Mouse (Mus musculus): Measurements from ENCODE around the gene Wdr86.
"Not testable (repeated sequence)": the region's sequence is repeated elsewhere in the genome, so short reads cannot be mapped to it uniquely, and the experiment has no call there.

The Wdr86 gene

DNA sequence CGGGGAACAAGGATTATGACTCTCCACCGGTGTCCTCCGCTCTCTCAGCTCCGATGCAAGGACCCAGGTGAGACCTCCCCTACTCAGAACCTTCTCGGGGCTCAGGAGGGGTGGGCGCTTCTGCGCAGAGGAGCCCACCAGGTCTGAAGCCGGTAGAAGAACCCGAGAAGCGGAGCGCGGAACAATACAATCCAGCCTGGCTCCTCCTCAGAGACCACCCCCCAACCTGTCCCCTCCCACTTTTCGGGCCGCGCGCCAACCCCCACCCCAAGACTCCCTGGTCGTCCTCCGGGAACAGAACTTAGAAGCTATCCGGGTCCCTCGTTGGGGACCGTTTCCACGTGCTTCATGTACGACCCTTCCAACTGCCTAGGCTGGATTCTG lies at the start of gene Wdr86:
Gene Wdr86, minus strand, starts transcription at position 240 of the 384 bp plus-strand sequence.
- DNase-seq (ENCODE audit: low spot score in 2 of 2): no peak

DNA sequence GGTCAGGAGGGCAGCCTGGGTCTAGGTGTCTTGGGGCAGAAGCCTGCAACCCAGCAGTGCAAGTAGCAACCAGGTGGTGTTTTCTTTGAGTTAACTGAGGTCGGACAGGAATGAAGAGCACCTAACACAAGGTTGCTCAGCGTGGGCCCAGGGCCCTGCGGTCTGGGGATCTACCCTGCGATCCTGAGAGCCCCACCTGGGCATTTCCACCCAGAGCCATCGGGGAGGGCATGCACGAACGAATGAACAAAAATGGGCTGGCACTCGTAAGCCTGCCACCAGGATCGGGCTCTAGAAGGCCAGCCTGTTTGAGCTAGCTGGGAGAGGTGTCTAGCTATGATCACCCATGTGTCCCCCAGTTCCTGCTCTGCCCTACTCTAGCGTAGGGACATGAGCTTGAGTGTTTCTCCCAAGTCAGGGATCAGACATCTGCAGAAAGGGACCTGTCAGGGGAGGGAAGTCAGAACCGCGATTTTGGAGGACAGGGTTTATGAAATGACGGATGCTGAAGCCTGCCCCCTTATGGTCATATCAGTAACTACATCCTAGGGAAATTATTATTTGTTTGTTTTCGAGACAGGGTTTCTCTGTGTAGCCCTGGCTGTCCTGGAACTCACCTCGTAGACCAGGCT lies 49.5 kb upstream of the Wdr86 start:
- DNase-seq (ENCODE audit: low spot score in 2 of 2): peak; percentile 34 to 43

DNA sequence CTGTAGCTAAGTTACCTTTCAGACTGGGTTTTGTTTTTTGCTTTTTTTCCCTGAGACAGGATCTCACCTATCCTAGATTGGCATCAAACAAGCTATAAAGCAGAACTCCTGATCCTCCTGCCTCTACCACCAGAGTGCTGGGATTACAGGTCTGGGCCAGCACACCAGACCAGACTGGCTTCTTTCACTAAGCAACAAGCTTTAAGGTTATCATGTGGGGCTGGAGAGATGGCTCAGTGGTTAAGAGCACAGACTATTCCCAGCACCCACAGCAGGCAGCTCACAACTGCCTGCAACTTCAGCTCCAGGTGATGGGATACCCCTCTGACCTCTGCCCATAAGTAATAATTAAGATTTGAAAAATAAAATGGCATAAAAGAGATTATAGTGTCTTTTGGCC lies 48.8 kb upstream of the Wdr86 start:
- no peak for DNase-seq (ENCODE audit: low spot score in 2 of 2)

DNA sequence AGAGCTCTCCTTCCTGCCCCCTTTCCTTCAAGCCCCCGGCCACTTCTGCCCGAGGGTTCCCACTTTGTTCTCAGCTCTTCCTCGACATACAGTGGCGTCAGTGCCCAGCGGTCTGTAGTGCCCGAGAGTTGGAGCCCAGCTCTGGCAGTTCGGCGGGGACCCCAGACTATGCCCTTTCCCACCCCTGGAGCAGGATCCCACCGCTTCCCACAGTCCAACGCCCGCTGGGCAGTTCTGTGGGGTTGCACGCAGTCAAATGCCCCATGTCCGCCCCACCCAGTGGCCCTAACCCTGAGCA lies 48.3 kb upstream of the Wdr86 start:
- DNase-seq (ENCODE audit: low spot score in 2 of 2): no peak

DNA sequence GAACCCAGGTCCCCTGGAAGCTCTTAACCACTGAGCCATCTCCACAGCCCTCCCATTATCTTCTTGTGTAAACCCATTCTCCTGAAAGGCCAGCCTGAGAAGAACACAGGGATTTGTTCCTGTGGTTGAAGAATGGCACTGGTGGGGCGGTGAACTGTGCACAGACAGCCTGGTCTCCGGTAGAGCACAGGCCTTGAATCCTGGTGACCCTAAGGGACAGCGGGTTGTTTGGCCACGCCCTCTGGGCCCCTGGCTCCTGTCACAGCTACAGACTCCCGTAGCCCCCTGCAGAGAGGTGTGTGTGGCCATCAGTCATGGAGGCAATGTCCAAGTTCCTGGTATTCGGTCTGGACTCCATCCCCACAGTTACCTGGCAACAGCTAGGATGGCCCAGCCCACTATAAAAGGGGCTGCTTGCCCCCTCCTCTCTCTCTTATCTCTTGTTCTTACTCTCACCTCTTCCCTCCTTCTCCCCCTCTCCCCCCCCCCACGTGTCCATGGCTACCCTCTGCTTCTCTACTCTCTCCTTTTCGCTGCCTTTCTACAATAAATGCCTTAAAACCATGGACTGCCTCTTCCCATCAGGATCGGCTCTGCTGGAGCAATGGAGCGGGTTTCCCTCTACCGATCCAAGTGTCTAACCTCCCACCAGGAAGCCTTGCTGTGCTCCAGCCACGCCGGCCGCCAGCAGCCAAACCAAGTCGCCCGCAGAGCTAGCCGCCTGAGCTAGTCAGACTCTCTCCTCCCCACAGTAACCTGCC lies 47.7 kb upstream of the Wdr86 start:
- no peak for DNase-seq (ENCODE audit: low spot score in 2 of 2)

DNA sequence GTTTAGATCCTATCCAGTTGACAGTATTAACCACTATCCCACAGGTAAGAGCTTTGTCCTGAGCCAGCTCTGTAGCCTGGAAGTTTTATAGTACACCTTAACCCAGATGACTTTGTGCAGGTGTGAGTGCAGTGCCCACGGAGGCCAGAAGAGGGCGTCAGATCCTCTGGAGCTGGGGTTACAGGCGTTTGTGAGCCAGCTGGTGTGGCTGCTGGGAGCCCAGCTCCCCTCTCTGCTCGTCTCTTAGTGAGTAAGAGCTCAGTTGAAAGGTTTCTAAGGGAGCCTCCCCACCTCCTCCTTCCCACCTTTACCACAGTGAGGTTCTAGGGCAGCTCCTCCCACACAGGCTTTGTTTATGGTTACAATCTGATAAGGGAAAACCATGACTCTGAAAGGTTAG lies 46.2 kb upstream of the Wdr86 start:
- DNase-seq (ENCODE audit: low spot score in 2 of 2): peak; percentile 64 to 82

DNA sequence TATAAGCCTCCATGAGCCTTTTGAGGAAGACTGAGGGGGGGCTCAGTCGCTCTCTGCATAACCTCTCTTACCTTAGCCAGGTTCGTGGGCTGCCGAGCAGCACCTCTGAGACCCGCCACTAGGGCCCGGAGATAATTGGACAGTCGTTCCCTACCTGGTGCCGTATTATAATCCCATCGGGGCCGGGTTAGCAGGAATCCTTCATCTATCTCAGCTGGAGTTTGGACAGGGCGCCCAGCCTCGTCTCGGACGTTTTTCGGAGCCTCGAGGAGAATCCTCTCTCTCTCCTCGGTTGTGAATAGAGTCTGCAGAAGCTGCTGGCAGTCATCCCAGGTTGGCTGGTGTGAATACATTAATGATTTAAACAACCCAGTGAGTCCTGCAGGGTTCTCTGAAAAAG lies 44.0 kb upstream of the Wdr86 start:
- not testable (repeated sequence) for DNase-seq (ENCODE audit: low spot score in 2 of 2)

DNA sequence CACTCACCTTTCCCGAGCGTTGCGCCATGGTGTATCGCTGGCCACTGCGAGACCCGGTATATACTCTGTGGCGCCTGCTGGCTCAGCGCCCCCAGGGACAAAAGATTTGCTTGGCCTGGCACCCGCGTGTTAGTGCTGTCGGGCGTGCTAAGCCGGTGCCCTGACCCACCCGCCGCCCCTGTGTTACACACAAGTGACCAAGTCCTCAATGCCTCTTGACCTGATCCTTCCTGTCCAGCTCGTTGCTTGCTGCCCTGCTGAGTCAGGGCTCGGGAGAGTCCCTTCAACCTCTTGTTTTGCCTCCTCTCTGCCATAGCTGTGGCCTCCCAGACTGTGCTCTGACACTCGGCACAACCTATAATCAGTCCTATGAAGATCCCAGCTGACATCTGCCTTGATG lies 27.3 kb upstream of the Wdr86 start, which contains the start of gene Crygn:
Gene Crygn, minus strand, starts transcription at position 193 of the 400 bp plus-strand sequence.
- no peak for DNase-seq (ENCODE audit: low spot score in 2 of 2)

DNA sequence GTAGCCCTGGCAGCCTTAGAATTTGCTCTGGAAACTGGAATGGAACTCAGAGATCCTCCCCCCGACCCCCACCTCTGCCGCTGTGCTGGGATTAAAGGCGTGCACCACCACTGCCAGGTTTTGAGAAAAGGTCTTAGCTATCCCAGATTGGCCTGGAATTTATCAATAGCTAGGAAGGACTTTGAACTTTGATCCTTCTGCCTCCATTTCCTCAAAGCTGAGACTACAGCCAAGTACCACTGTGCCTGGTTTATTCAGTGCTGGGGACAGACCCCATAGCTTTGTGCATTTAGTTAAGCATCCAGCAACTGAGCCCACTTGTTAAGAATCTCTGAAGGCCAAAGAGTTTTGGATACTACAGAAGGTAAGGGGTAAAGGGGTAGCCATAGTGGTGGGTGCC lies 26.4 kb upstream of the Wdr86 start:
- no peak for DNase-seq (ENCODE audit: low spot score in 2 of 2)

DNA sequence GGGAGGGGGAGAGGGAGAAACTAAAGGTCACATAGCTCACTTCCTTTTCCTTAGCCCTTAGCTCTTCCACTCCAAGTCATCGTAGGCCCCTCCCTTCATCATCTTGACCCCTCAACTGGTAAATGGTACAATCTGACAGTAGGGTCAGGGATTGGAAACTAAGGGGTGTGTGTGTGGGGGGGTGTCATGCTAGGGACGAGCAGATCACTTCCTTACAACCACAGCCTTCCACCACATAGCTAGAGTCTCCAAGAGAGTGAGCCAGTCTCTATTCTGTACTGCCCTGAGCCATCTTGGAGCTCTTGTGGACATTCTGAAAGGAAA lies 21.6 kb upstream of the Wdr86 start:
- no peak for DNase-seq (ENCODE audit: low spot score in 2 of 2)

DNA sequence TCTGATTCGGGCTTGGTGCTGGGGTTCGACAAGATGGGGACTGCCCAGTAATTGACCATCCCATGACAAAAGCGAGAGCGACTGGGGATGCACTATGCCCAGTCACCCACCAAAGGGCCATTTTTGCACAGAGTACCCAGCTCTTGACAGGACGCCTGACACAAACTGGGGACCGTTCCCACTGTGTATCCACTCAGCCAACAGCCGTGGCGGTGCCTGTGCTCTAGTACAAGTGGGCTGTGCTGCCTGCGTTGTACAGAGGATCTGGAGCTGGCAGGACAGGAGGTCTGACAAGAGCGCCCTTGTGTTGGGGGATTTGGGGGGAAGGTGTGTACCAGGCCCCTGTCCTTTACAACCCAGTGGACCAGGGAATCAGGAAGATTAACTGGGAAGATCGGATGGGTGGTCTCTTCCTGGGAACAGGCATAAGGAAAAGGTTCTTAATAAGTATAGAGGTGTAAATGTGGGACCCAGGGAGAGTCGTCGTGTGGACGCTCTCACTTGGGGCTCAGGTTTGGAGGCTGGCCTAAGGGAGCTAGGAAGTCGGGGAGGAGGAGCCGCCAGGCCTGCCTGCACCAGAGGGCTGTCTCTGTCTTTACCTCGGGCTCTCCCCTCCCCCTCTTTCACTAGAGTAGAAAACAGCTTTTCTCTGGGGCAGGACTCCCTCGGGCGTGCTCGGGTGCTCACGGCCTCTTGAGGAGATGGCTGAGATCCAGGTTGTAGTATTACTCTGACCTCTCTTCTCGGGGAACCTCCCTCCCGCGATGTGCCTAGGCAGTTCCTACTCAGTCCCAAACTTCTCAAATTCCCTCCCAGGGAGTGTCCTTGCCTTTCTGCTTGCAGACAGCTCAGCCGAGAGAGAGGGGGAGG lies 21.0 kb upstream of the Wdr86 start:
- DNase-seq (ENCODE audit: low spot score in 2 of 2): peak; percentile 32 to 35

DNA sequence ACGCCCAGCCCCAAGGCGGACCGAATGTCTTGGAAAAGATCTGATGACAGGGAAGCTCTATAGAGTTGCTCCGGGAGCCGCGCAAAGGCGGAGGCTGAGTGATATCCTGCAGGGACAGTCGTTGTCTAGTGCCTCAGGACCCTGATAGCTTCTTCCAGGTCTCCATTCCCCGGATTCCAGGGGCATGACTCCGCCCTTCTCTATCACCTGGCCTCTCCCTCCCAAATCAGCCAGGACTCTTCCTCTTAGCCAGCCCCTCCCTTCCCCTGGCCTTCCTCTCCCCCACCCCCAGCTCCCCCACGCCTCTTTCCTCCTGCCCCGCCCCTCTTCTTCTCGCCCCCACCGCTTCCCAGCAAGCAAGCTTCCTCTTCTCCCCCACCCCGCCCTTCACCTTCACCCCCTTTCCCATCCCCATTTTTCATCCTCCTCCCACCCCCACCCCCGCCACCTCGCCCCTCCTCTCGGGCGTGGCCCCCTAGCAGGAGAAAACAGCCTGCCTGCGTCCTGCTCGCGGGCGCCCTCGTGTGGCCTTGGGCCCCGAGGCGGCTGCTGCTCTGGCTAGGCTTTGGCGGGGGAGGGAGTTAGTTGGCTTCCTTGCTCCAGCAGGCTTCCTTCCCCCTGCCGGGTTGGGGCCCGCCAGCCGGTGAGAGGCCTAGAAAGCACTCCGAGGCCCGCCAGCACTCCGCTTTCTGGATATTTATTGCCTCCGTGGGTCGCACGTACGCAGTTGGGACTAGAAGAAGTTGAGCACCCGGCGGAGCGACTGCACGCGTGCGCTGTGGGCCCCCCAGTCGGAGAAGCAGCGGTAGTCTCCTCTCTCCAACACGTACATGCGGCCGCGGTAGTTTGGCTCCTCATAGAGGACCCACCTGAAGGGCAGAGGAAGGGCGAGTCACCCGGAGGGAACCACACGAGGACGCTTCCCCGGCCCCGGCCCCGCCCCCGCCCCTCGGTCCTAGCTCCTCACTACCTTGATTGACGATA lies 20.1 kb upstream of the Wdr86 start:
- peak; percentile 75 to 82 for DNase-seq (ENCODE audit: low spot score in 2 of 2)

DNA sequence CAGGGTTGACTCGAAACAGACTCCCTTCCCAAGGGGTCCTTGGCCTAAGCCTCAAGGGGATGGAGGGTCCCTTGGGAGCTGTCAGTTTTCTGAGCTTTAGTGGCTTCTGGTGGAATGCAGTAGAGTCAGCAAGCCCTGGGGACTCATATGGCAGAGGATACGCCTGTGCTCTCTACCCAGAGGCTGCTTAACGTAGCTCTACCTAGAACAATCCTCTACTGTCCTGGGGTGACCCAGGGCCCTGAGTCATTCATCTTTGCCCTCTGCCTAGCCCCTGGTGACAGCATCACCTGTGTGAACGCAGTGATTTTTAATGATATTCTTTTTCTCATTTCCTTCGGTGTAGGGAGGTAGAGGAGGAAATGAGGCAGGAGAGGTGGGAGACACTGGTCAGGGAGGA lies 19.2 kb upstream of the Wdr86 start:
- no peak for DNase-seq (ENCODE audit: low spot score in 2 of 2)

DNA sequence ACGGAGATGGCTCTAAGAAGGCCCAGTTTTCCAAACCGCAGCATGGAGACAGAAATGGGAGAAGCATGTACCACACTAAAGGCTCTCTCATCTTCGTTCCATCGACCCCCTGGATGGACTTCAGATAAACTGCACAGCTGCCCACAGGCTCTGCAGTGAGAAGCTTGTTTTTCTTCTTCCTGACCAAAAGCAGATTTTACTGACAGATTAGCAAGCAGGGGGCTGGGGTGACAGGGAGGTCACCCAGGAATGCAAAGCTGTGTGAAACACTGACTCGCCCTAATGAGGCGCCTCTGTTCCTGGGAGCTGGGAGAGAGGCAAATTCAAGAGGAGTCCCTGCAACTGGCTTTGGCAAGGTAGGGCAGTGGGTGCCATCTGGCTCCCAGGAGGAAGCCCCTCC lies 17.0 kb upstream of the Wdr86 start:
- DNase-seq (ENCODE audit: low spot score in 2 of 2): no peak

DNA sequence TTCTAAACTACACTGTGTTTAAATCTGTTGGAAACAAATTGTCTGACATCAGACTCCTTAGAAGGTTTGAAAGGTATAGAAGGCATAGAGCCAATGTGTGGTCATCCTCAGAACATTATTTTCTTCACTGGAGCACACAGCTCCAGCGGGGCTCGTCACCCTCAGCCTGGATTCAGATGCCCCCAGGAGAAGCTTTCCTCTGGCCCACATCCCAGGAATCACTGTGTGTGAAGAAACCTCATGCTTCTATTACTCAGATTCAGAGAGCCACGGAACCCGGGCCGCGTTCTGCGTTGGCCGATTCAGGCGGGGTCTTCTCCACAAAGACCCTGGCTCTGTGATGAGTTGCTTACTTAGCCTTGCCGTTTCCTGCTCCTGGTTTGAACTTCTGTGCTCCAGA lies 13.4 kb upstream of the Wdr86 start:
- no peak for DNase-seq (ENCODE audit: low spot score in 2 of 2)

DNA sequence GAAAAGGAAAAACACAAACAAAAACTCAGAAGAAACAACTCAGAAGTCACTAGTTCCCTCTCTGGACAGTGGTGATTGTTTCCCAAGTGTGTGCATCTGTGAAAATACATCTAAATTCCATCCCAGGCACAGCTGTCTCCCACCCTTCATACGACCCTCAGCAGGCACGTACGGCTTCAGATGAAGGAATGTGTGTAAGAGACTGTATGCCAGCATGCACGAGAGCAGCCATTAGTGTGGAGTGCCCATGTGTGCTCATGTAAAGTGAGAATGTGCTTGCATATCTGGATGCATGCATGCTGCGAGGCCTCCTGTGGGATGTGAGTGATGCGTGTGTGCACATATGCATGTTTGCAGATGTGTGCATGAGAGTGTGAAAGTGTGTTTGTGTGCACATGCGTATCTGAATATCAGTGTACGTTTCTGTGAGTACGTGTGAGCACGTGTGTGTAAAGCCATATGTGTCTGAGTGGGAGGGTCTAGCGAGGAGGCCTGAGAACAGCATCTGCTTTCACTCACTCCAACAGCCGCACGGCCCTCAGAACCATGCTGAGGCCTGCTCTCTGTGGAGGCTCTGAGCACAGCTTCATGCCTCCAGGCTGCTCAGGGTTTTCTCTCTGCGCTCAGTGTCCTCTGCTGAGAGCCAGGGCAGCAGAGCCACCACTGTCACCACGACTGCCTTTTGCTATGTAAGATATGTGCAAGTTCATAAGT lies 10.8 kb upstream of the Wdr86 start:
- no peak for DNase-seq (ENCODE audit: low spot score in 2 of 2)

DNA sequence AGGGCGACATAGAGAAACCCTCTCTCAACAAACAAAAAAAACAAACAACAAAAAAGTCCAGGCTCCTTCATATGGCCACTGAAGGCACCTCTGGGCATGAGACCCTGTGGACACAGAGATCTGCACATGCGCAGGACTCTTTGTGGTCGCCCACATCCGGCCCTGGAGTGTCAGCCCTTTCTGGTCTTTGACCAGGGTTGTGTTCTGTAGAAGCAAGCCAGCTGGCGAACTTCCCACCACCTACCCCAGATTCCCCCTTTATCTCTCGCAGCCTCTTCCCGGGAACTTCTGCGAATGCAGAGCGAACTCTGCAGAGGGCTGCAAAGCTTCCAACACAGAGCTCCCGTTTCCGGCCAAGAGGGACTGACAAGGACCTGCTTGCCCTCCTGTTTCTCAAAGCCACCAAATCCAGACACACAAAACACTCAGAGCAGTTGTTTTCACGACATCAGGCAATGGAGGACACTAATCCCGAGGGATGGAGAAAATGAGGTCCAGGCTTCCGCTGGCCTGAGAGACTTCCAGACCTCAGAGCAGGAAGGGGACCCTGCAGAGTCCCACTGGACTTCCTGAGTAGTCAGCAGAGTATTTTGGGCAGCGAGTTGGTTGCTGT lies 8.7 kb upstream of the Wdr86 start:
- DNase-seq (ENCODE audit: low spot score in 2 of 2): peak; percentile 80 to 88

DNA sequence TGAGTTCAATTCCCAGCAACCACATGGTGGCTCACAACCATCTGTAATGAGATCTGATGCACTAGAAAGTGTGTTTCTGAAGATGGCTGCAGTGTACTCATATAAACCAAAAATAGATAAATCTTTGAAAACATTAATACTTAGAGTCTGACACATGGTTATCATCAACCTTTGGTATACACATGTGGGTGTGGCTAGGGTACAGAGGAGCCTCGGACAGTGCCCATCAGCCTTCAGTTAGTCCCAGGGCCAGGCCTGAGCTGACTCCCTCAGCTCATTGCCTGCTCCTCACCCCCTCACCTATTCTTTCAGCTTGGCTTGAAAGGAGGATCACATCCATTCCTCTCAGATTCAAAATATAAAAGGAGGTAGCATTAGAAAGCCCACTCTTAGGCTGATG lies 8.0 kb upstream of the Wdr86 start:
- no peak for DNase-seq (ENCODE audit: low spot score in 2 of 2)

DNA sequence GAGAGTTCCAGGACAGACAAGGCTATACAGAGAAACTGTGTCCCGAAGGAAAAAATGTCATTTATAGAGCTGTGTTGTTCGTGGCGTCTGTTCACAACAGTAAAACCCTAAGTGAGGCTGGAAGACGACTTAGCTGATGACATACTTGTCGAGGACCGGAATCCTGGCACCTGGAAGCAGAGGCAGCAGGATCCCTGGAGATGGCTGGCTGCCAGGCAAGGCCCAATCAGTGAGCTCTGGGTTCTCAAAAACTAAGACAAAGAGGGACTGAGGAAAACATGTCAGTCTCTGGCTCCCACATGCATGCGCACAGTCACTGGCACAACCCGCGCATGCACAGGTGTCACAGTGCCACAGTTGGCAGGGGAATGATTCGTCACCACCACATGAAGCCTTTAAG lies 7.1 kb upstream of the Wdr86 start:
- DNase-seq (ENCODE audit: low spot score in 2 of 2): no peak

DNA sequence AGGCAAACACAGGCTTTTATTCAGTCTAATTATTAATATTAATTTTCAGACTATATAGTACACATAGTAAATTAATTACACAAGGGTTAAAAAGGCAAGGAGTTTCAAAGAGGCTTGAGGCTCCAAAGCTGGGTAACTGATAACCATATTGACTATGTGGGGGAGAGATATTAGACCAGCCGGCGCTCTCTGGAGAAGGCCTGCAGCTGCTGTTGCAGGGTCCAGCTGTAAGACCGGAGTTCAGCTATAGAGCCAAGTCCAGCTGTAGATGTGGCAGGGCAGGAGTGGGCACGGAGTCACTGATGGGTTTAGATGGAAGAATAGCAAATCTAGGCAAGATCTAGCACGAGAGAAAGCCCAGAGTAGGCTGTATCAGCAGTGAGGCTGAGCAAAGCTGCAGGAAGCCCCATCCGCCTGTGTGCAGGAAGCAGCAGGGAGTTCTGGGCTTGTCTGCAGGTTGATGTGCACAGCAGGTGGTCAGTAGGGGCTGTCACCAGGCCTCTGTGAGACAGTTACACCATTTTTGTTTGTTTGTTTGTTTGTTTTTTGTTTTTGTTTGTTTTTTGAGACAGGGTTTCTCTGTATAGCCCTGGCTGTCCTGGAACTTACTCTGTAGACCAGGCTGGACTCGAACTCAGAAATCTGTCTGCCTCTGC lies 3.4 kb upstream of the Wdr86 start:
- no peak for DNase-seq (ENCODE audit: low spot score in 2 of 2)

Data from natural killer cell, adult 2 months (primary cell).